Mouse (Mus musculus) gonadal fat pad, adult 2 months (tissue): ENCODE measurements around the gene Vps25. TPM values are rescaled to one million over a fixed set of nuclear protein-coding genes. Genes with fewer than 3 reads are reported as not detected.

Experiments
- DNase-seq: peaks from one replicate; pipeline ENCODE4 v3.0.0-alpha.2; 2012; ENCODE audit warnings: low read depth
- polyA plus RNA-seq: library from polyadenylated mRNA; depleted of rRNA; stranded (reverse); fragments of >200 nt; gene quantifications from 2 replicates; pipeline ENCODE4 v1.2.3, GENCODE M21; 2012; rRNA removed

Vps25 gene
- 99.1 and 108 TPM in 2 replicates for polyA plus RNA-seq

- no peak for DNase-seq
Observed at GRCm38 (mm10) chr11:101253613-101254389, at the start of gene Vps25. Gene Vps25, plus strand, starts transcription at chr11:101253707.

- DNase-seq: no peak
Observed at GRCm38 (mm10) chr11:101211970-101212369, 41.5 kb upstream of the Vps25 start.

GRCm38 (mm10) chr11:101216936-101217335 is 36.6 kb upstream of the Vps25 start:
- no peak for DNase-seq

- no peak for DNase-seq
Observed at GRCm38 (mm10) chr11:101218436-101219055, 35.0 kb upstream of the Vps25 start.

- no peak for DNase-seq
Observed at GRCm38 (mm10) chr11:101220853-101221252, 32.7 kb upstream of the Vps25 start.

- DNase-seq: no peak
Observed at GRCm38 (mm10) chr11:101221306-101221986, 32.1 kb upstream of the Vps25 start.

- DNase-seq: no peak
Observed at GRCm38 (mm10) chr11:101224337-101224736, 29.2 kb upstream of the Vps25 start.

GRCm38 (mm10) chr11:101225331-101226064 is 28.0 kb upstream of the Vps25 start:
- DNase-seq: no peak

GRCm38 (mm10) chr11:101226065-101226701 is 27.3 kb upstream of the Vps25 start, which contains the start of gene Ezh1:
Gene Ezh1, minus strand, starts transcription at chr11:101226463.
- DNase-seq: peak; percentile 69

GRCm38 (mm10) chr11:101229361-101229900 is 24.1 kb upstream of the Vps25 start:
- DNase-seq: no peak

GRCm38 (mm10) chr11:101230061-101230511 is 23.4 kb upstream of the Vps25 start:
- DNase-seq: no peak

GRCm38 (mm10) chr11:101230526-101230925 is 23.0 kb upstream of the Vps25 start:
- no peak for DNase-seq

GRCm38 (mm10) chr11:101230991-101231871 is 22.3 kb upstream of the Vps25 start:
- DNase-seq: no peak

- no peak for DNase-seq
Observed at GRCm38 (mm10) chr11:101232010-101232839, 21.3 kb upstream of the Vps25 start.

- DNase-seq: no peak
Observed at GRCm38 (mm10) chr11:101233240-101233639, 20.3 kb upstream of the Vps25 start.

GRCm38 (mm10) chr11:101234124-101234523 is 19.4 kb upstream of the Vps25 start:
- DNase-seq: no peak

- no peak for DNase-seq
Observed at GRCm38 (mm10) chr11:101235429-101235828, 18.1 kb upstream of the Vps25 start.

- no peak for DNase-seq
Observed at GRCm38 (mm10) chr11:101236782-101237181, 16.7 kb upstream of the Vps25 start.

- DNase-seq: no peak
Observed at GRCm38 (mm10) chr11:101238071-101238647, 15.3 kb upstream of the Vps25 start.
